Mouse (Mus musculus): ENCODE results near the gene Rps18. TPM values are rescaled to one million over a fixed set of nuclear protein-coding genes. Genes with fewer than 3 reads are reported as not detected.
"Not testable (repeated sequence)": the region's sequence is repeated elsewhere in the genome, so short reads cannot be mapped to it uniquely, and the experiment has no call there.

Rps18 gene
- polyA plus RNA-seq, 1 experiment = 584 TPM

GRCm38 (mm10) chr17:33995651-33996050 is 39.9 kb upstream of the Rps18 start:
- WGBS = 75% methylated on average over 3 of the region's 3 CpGs
- no peaks in the 10 kb centered on the region for H3K4me1 ChIP-seq (replicated peaks; ENCODE audit: control insufficient read depth, insufficient read depth, low read length)
- H3K27ac ChIP-seq (ENCODE audit: control insufficient read depth, insufficient read depth, low read length) = no peak overlapping the region
- H3K27me3 ChIP-seq (ENCODE audit: control insufficient read depth, insufficient read depth, low read length) = no peaks in the 10 kb centered on the region
- H3K4me3 ChIP-seq (ENCODE audit: control insufficient read depth, insufficient read depth, low read length) = no peak overlapping the region
- TF ChIP-seq CTCF (IDR thresholded peaks at IDR 0.05; ENCODE audit: borderline replicate concordance, control insufficient read depth, extremely low read depth, insufficient read depth, low read length, poor library complexity) (no peak), POLR2A (IDR thresholded peaks at IDR 0.05; ENCODE audit: control insufficient read depth, extremely low read depth, insufficient read depth, low read length, poor library complexity) (no peak)
- DNase-seq = no peak
- no peaks in the 10 kb centered on the region for H3K36me3 ChIP-seq (ENCODE audit: control insufficient read depth, insufficient read depth, low read length)

GRCm38 (mm10) chr17:33994959-33995358 is 39.2 kb upstream of the Rps18 start:
- Histone ChIP-seq H3K36me3 (ENCODE audit: control insufficient read depth, insufficient read depth, low read length) (no peaks in the 10 kb centered on the region), H3K27ac (ENCODE audit: control insufficient read depth, insufficient read depth, low read length) (no peak overlapping the region), H3K4me3 (ENCODE audit: control insufficient read depth, insufficient read depth, low read length) (no peak overlapping the region), H3K4me1 (replicated peaks; ENCODE audit: control insufficient read depth, insufficient read depth, low read length) (no peaks in the 10 kb centered on the region), H3K27me3 (ENCODE audit: control insufficient read depth, insufficient read depth, low read length) (no peaks in the 10 kb centered on the region)
- DNase-seq = no peak
- 97% methylated on average over 8 of the region's 8 CpGs for WGBS
- no peak for TF ChIP-seq POLR2A (IDR thresholded peaks at IDR 0.05; ENCODE audit: control insufficient read depth, extremely low read depth, insufficient read depth, low read length, poor library complexity)
- TF ChIP-seq CTCF (IDR thresholded peaks at IDR 0.05; ENCODE audit: borderline replicate concordance, control insufficient read depth, extremely low read depth, insufficient read depth, low read length, poor library complexity) = no peak

- Histone ChIP-seq H3K4me3 (ENCODE audit: control insufficient read depth, insufficient read depth, low read length) (no peak overlapping the region), H3K27ac (ENCODE audit: control insufficient read depth, insufficient read depth, low read length) (no peak overlapping the region), H3K4me1 (replicated peaks; ENCODE audit: control insufficient read depth, insufficient read depth, low read length) (no peaks in the 10 kb centered on the region), H3K36me3 (ENCODE audit: control insufficient read depth, insufficient read depth, low read length) (no peaks in the 10 kb centered on the region), H3K27me3 (ENCODE audit: control insufficient read depth, insufficient read depth, low read length) (no peaks in the 10 kb centered on the region)
- WGBS = 40% methylated on average over 10 of the region's 10 CpGs
- DNase-seq = peak; percentile 44
- no peak for TF ChIP-seq POLR2A (IDR thresholded peaks at IDR 0.05; ENCODE audit: control insufficient read depth, extremely low read depth, insufficient read depth, low read length, poor library complexity)
- no peak for TF ChIP-seq CTCF (IDR thresholded peaks at IDR 0.05; ENCODE audit: borderline replicate concordance, control insufficient read depth, extremely low read depth, insufficient read depth, low read length, poor library complexity)
These were observed 36.2 kb upstream of the Rps18 start for GRCm38 (mm10) chr17:33991788-33992664.

- peak; percentile 77; the same call in 1 of the 2 replicates for TF ChIP-seq CTCF (IDR thresholded peaks at IDR 0.05; ENCODE audit: borderline replicate concordance, control insufficient read depth, extremely low read depth, insufficient read depth, low read length, poor library complexity)
- H3K27me3 ChIP-seq (ENCODE audit: control insufficient read depth, insufficient read depth, low read length); H3K4me3 ChIP-seq (ENCODE audit: control insufficient read depth, insufficient read depth, low read length); H3K27ac ChIP-seq (ENCODE audit: control insufficient read depth, insufficient read depth, low read length); H3K36me3 ChIP-seq (ENCODE audit: control insufficient read depth, insufficient read depth, low read length): not testable (repeated sequence)
- WGBS = 11% methylated on average over 8 of the region's 8 CpGs
- peak; percentile 78 for DNase-seq
- H3K4me1 ChIP-seq (replicated peaks; ENCODE audit: control insufficient read depth, insufficient read depth, low read length) = peaks cover 28% of the 10 kb centered on the region
These were observed 26.3 kb upstream of the Rps18 start for GRCm38 (mm10) chr17:33982136-33982535.

GRCm38 (mm10) chr17:33981192-33981909 is 25.6 kb upstream of the Rps18 start:
- Histone ChIP-seq H3K27ac (ENCODE audit: control insufficient read depth, insufficient read depth, low read length) (peak overlapping the region; percentile 95), H3K4me1 (replicated peaks; ENCODE audit: control insufficient read depth, insufficient read depth, low read length) (peaks cover 28% of the 10 kb centered on the region), H3K4me3 (ENCODE audit: control insufficient read depth, insufficient read depth, low read length) (peak overlapping the region; percentile 62)
- WGBS = under 1% methylated on average over 27 of the region's 27 CpGs
- DNase-seq = peak; percentile 86
- H3K27me3 ChIP-seq (ENCODE audit: control insufficient read depth, insufficient read depth, low read length); H3K36me3 ChIP-seq (ENCODE audit: control insufficient read depth, insufficient read depth, low read length): not testable (repeated sequence)
- TF ChIP-seq POLR2A (IDR thresholded peaks at IDR 0.05; ENCODE audit: control insufficient read depth, extremely low read depth, insufficient read depth, low read length, poor library complexity) (peak; percentile 87), CTCF (IDR thresholded peaks at IDR 0.05; ENCODE audit: borderline replicate concordance, control insufficient read depth, extremely low read depth, insufficient read depth, low read length, poor library complexity) (peak; percentile 44; the same call in 1 of the 2 replicates)

GRCm38 (mm10) chr17:33980181-33981035 is 24.6 kb upstream of the Rps18 start:
- TF ChIP-seq CTCF (IDR thresholded peaks at IDR 0.05; ENCODE audit: borderline replicate concordance, control insufficient read depth, extremely low read depth, insufficient read depth, low read length, poor library complexity) (no peak), POLR2A (IDR thresholded peaks at IDR 0.05; ENCODE audit: control insufficient read depth, extremely low read depth, insufficient read depth, low read length, poor library complexity) (no peak)
- DNase-seq = no peak
- 86% methylated on average over 19 of the region's 19 CpGs for WGBS
- Histone ChIP-seq H3K4me1 (replicated peaks; ENCODE audit: control insufficient read depth, insufficient read depth, low read length) (peaks cover 28% of the 10 kb centered on the region), H3K36me3 (ENCODE audit: control insufficient read depth, insufficient read depth, low read length) (no peaks in the 10 kb centered on the region), H3K27me3 (ENCODE audit: control insufficient read depth, insufficient read depth, low read length) (no peaks in the 10 kb centered on the region), H3K27ac (ENCODE audit: control insufficient read depth, insufficient read depth, low read length) (peak overlapping the region; percentile 55), H3K4me3 (ENCODE audit: control insufficient read depth, insufficient read depth, low read length) (no peak overlapping the region)
